Mouse (Mus musculus) Muller cell, postnatal 12 days (primary cell): ENCODE data around the gene Cyfip2.

Experiments used
- DNase-seq: peaks from one replicate; pipeline ENCODE4 v3.0.0-alpha.2; 2015; ENCODE audit errors: inconsistent ontology term

Cyfip2 gene

DNA sequence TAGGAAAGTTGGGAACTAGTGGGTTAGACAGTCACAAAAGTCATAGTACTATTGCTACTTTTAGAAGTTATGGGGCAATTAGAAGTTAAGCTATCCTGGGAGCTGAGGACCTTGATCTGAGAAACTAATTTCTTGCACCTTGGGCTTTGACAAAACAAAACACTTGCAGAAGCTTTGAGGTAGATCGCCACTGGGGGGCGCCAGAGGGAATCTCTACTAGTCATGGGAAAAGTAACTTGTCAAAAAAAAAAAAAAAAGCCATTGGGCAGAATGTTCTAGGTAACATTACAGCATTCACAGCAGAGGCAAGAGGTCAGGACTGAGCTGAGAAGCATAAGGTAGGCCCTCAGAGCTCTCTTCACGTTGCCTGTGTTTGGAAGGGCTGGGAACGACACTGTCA lies 75.7 kb downstream of the Cyfip2 start:
- DNase-seq: peak; percentile 13

DNA sequence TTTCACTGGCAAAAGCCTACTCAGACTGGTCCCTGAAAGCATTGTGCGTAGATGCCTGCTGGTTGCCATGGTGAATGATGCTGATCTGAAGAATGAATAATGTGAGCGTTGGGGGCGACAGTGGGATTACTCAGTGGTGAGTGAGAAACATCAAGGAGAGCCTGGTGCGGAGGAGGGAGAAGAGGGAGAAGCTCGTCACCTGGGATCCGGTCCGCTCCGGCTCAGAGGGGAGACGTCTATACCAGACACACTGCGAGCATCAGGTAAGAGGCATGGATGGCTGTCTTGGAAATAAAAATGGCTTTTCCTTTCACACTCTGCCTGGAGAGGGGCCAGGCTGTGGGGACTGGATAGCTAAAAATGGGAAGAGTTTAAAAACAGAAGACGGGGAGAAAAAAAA lies 77.3 kb downstream of the Cyfip2 start, which contains the start of gene Fndc9:
Gene Fndc9 (plus strand): TSS at position 198 of the 400 bp plus-strand sequence.
- DNase-seq: no peak

DNA sequence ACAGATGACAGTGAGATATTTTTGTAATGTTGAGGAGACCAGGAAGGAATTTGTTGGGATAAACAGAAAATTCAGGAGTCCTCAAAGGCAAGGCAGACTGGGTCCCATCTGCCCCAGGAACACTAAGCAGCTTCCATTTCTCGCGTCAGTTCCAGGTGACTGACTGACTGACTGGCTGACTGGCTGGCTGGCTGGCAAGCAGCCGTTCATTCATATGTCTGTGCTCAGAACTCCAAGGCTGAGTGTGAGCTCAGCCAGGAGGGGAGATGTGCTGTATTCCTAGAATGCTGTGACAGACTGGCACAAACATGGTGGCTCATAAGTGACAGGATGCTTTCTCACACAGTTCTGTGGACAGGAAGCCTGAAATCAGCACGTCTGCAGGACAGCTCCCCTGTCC lies 78.7 kb downstream of the Cyfip2 start:
- no peak for DNase-seq

DNA sequence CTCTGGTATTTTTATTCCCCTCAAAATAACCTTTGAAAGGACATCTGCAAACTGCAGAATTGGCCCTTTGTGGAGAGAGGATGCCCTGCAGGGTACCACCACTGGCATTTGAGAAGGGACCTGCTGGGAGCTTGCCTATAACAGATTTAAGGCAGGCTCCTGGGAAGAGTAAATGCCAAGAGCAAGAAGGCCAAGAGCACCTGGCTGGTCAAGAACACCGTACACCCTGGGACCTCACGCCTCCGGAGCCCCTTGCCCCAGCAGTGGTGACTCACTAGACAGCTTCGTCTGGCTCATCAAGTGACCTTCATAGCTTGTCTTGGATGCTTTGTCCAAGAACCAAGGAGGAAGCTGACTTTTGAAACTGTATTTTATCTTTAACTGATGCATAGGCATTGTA lies 79.9 kb downstream of the Cyfip2 start:
- no peak for DNase-seq

DNA sequence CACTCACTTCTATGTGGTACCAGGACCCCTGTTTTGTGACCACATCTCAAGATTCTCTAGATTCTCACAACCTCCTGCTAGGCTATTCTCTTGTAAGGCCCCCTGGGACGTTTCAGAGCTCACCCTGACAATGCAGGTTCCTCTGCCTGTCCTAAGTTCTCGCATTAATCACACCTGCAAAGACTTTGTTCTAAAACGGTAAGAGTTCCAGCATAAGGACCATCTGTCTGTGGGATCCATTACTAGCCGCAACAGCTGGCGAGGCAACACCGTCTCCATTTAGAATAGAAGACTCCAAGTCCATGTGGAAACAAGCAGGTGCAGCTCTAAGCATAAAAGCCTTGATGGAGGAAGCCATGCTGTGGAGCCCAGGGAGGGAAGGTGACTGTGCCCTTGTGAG lies 82.5 kb downstream of the Cyfip2 start:
- DNase-seq: no peak

DNA sequence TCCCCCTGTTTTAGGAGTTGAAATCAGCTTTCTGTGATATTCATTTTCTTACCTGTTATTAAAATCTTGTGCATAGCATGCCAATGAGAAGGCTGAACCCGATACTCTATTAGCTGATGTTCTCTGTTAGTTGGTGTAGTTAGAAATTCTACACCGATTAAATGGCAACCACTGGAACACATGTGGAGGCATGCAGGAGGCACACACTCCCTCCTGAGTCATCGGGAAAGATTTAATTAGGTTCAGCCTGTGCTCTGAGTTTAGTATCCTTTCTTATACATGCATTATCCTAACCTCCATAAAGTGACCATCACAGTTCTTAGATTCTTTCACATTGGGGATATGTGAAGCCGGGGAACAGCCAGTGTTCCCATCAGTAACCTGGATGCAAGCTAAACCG lies 87.3 kb downstream of the Cyfip2 start:
- no peak for DNase-seq

DNA sequence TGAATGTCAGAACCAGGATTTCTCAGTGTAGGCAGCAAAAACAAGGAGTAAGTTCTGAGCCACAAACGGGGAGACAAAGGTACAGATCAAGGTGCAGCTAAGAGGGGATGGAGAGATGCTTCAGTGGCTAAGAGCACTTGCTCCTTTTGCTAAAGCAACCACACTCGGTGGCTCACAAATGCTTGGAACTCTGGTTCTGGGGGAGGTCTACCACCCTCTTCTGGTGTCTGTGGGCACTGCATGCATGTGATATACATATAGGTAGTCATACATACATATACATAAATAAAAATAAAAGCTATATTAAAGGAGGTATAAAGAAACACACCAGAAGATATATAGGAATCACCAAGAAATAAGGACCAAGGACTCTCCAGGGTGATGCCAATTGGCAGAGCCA lies 89.1 kb downstream of the Cyfip2 start:
- no peak for DNase-seq

DNA sequence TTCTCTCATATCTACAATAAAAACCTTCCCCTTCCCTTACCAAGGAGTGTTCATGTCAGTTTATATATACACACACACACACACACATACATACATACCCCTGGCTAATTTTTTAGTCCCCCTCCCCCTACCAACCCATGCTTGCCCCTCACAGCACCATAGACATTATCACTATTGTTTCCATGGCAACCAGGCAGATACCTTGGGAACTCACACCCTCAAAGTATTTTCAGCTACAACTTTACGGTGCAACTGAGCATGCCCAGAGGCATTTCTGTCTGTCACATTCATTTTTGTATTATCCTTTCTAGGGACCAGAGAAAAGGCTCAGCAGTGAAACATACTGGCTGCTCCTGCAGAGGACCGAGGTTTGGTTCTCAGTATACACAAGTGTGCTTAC lies 92.4 kb downstream of the Cyfip2 start:
- DNase-seq: no peak

DNA sequence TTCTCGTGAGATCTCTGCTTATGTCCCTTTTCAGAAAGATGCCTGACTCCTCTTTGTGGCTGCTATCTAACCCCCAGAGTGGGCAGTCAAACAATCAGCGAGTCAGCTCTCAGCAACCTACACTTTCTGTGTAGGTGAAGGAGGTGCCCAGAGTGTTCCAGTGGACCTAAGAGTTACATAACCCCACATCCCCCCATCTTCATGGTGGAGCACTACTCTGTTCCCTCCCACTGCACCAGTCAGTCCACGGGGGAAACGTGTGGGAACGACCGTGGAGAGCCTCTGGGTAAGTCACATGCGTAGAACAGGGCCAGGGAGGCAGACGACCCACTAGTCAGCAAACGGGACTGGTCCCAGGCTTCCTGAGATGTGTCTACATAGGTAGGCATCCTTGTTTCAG lies 93.3 kb downstream of the Cyfip2 start:
- DNase-seq: no peak

DNA sequence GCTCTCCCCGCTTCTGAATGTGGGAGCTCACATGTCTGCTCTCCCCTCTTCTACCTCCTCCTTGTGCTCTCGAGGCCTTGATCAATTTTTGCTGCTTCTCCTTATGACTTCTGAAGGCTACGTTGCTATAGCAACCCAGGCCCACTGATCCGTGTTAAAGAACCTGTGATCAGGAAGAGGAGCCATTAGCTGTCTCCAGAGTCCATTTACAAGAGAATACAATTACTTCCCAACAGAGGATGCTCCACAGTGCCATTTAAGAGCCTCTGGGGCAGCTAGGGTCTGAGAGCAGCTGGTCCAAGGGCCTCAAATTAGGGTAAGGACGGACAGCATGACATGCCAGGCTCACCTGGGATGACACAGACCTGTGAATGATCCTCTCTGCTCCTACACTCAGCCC lies 94.1 kb downstream of the Cyfip2 start:
- no peak for DNase-seq

DNA sequence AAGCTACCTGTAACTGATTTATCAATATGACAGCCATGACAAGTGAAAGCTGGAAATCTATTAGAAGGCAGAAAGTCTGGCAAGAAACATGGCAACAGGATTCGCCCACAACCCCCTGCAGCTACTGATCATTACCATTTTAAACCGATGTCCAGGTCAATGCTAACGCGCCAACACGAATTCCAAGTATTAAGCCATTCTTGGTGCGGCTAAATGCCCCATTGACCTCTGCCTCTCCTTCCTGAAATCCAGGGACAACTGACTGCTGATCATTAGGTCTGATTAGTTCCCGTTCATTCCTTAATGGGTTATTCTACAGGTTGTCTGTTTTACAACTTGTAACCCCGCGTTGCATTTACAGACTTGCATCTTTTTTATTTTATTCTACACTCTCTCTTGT lies 95.0 kb downstream of the Cyfip2 start:
- DNase-seq: no peak

DNA sequence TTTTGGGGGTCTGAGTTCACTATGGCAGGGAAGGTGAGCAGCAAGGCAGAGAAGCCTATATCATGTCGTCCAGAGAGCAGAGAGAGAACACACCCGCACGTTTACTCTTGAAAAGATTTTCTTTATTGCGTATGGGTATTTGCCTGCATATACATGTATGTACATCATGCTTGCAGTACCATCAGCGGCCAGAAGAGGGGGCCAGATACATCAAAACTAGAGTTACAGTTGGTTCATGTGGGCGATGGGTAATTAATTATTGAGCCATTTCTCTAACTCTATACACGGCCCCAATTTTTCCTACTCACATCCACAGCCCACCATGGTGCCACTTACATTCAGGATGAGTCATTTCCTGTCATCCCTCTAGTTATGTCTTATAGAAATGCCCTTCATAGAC lies 96.0 kb downstream of the Cyfip2 start:
- DNase-seq: no peak

DNA sequence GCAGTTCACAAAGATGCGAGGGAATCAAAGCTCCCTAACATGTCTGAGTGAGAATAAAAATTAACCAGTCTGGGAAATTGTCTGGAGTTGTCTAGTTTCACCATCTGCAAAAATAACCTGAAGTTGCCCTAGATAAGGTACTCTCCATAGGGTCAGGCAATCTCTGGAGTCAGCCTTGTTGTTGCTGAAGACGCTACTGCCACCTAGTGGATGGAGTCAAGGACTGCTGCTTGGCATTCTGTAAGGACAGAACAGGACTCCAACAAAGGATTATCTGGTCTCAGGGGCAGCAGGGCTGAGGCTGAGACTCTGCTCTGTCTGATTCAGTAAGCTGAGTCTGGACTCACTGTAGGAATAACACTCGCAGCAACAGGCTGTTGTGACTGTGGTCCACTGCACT lies 97.3 kb downstream of the Cyfip2 start:
- peak; percentile 62 for DNase-seq

DNA sequence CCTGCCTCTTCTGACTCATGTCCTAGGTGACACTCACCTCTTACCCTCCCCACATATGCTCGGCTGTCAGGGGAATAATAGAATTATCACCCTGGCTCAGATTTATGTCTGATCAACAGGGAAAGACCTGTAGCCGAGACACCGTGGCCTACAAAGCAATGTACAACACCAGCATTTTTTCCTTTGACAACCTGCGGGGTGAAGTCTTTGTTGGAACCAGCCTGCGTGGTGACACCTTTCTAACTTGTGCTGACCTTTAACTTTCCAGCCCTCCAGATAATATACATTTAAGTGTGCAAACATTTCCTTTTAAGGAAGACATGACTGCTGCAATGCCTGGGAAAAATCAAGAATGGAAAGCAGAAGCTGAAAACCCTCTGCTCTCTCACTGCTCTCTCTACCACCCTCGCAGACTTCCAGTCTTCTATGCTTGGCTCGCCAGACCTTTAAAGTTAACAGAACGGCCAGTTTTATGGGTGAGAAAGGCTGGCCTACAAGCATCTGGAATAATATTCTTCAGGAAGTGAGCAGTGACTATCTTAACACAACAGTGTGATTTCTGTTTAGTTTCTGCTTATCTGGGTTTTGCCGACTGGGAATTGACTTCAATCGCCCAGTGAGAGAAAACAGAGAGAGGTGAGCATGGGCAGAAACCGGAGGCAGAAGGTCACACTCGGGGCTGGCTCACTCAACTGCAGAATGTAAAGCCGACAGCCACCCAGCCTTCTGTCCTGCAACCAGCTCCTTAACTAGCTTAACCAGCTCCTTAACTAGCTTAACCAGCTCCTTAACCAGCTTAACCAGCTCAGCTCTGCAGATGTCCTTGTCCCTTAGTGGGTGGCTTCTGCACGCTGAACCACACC lies 98.1 kb downstream of the Cyfip2 start:
- no peak for DNase-seq

DNA sequence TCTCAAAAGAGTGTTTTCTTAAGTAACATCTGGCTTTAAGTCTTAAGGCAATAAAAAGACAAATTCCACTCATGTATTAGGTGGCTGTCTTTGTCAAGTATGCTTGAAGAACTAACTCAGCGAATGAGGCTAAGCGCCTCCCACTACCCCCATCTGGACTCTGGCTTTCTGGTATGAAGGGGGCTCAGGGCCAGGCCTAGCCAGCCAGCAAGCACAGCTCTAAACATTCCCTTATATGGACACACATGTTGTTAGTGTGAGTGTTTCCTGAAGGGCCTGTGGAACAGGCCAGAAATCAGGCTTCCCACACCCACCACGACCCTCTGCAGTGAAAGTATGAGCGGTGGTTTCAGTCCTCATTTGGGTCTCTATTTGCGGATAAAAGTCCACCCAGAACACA lies 98.8 kb downstream of the Cyfip2 start:
- no peak for DNase-seq

DNA sequence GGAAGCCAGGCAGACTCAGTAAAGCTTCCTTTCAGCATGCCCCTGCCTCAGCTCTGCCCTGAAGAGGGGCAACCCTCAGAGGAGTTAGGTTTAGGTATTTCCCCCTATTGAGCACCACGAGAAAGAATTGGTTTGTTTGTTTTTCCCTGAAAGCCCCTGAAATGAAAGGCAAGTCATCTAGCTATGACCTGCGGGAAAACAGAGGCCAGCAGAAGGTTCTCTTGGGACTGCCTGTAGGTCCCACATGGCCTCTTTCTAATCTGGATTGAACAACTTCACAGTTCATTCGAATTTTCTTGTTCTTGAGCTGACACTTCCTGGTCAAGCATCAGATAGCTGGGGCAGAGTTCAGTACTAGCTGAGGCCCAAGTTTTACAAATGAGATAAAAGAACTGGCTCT lies 100.8 kb downstream of the Cyfip2 start:
- no peak for DNase-seq

DNA sequence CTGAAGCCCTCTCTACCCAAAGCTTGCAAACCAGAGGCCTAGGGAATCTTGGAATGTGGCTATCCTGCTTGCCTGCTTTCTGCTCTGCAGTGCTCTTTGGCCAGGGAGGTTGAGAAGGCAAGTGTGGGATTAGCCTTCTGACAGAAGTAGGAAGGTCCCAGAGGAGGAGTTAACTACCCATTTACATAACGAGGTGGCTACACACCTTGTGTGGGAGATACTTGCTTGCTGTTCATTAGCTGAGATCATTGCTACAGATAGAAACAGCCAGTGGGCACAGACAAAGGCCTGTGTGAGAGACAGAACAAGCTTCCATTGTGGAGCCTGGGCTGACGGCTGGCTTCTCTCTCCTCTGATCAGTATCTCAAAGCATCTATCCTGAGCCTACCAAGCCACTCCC lies 102.8 kb downstream of the Cyfip2 start:
- DNase-seq: peak; percentile 14

DNA sequence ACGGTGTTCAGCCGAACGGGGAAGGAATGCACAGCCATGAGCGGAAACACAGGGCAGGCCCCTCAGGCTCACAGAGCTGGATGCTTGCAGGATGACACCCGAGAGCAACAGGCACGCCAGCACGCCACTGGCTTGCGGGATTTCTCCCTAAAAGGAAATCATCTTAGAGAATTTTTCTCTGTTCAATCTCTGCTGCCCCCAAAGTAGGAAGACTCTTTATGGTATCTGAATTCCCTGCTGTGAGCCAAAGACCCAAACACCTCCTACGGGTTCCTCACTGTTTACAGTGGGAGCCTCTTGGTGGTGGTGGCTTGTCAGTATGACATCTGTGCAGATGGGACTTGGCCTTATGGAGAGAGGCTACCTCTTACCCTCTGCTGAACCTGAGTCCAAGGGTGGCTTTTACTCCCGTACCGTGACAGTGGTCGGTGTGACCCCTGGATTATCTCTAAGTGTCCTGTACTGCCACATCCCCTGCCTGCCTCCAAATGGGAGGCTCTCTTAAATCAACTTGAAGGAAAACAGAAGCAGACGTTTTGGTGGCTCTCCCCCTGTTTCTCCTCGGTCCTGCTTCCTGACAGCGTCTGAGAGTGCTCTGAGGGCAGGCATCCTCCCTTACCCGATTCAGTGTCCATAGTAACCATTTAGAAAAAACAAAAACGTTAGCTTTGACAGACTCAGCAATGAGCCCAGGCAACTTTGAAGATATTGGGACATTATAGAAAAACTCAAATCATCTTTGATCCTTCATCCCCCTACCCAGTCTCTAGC lies 106.8 kb downstream of the Cyfip2 start:
- no peak for DNase-seq

DNA sequence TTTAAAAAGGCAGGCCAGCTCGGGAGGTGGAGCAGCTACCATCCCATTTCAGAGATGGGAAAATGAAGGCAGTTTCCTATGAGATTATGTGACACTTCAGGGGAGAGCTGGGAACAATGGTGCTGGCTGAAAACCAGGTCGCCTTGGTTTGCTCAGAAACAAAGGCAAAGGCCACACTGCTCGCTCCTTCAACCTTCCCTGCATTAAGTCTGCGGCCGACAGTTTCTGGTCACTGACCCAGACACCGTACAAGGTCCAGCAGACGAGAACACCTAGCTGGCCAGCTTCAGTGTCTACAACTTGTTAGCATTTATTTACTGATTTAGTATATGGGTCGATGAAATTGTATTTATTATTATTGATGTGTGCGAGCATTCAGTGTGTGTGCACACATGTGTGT lies 107.8 kb downstream of the Cyfip2 start:
- no peak for DNase-seq

DNA sequence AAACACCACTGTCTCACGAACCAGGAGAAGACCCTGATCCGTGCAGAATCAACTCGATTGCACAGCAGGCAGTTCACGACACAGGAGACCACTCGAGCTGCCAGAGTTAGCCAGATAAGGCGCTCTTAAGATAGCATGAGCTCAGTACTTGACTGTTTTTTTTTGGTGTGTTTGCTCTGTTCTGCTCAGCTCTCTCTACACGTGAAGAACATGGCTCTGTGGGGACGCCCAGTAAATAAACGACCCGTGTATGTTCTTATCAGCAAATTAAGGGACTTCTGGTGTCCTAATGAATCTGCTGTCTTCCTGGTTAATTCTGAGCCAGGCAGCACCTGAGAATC lies 110.1 kb downstream of the Cyfip2 start:
- DNase-seq: no peak

DNA sequence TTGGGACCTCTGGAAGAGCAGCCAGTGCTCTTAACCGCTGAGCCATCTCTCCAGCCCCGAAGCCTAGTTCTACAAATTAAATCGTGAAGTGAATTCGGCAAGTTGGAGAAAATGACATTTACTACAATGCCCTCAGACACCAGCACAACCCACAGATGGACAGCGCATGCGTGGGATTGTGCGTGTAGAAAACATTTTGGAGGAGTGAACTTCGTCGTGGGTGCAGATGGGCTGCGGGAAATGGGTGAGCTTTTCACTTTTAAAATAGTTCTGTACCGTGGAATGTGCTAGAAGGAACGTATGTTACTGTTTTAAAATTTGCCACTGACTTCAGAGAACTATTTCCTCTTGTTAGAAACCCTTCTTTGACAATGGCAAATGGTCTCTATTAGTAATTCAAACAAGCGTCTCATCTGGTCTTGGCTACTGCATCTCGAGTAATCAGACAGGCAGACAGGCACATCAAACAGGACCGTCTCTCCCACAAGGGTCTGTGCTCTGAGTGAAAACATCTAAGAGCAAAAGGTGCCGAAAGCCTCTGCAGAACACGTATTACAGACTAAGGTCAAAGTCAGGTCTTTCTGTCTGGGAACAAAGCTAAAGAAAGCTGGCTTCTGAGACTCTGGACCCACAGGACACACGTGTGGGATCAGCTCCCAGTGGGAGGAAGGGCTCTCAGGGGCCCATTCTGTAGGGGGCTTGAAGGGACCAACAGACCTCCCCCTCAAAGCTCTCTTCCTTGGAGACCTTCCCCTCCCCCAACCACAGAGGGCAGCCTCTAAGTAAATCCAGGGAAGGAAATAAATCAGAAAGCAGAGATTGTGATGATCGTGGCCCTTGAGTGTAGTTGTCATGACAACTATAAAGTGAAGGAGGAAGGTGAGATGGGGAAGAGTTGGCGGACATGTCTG lies 110.8 kb downstream of the Cyfip2 start:
- DNase-seq: no peak

DNA sequence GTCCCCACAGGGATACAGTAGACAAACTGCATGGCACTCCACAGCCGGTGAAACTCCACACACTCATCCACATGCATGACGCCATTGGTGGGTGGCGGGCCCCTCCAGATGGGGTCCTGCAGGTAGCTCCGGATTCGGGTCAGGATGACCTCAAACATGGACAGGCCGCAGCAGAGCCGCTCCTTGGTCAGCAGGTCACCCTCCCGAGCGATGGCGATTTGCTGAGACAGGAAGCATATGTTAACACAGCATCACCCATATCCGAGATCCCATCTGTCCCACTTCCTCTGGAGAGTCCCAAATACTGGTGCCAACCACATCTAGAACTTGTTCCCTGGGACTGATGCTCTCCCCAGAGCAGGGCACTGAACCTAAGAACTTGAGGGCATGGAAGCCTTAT lies 112.0 kb downstream of the Cyfip2 start:
- no peak for DNase-seq
